Mouse (Mus musculus) adrenal gland, adult 18-20 months (tissue): ENCODE data around the gene Lclat1. TPM values are rescaled to one million over a fixed set of nuclear protein-coding genes. Genes with fewer than 3 reads are reported as not detected.

ENCODE experiments used
- DNase-seq, 2 experiments: peaks; one replicate each; pipeline ENCODE4 v3.0.0; 2021 to 2022; ENCODE audit warnings: low spot score in 2 of 2
- total RNA-seq, 2 experiments: library from RNA; stranded (reverse); gene quantifications; 1 replicate in 1 of 2; 2 replicates in 1 of 2; pipeline ENCODE4 v1.2.3; 2021

The Lclat1 gene
- total RNA-seq, 2 experiments from 2014 or later, result 31.1 to 44.3 TPM

GRCm38 (mm10) chr17:73195074-73195723 is 87.4 kb downstream of the Lclat1 start:
- no peak for DNase-seq

DNA sequence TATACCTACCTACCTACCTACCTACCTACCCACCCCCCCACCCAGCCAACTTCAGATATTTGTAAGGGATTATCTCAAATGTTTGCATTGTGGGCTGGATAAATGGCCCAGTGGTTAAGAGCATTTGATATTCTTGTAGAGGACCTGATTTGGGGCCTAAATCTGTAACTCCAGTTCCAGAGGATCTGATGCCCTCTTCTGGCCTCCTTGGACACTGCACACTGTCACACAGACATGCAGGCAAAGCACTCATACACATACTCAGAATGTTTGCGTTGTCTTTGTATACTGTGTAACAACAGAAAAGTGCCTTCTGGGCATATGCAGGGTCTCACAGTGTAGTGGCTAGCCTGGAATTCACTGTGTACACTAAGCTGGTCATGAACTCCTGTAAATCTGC is 88.4 kb downstream of the Lclat1 start:
- DNase-seq, result no peak

DNA sequence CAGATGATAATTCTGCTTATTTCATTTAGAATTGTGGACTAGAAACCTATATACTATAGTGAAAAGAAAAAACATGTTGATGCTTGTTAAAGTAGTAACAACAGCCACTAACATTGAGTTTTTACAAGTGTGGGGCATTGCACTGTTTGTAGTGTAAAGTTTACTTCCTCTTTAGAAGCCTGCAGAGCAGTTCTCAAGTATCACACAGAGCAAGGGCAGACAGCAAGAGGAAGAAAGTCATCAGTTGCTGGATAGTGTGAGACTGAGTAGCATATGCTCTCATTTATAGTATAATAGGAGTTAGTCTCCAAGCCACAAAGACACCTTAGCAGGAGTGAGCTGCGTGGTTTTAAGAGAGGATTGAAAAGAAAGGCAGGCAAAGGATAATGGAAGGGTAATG is 89.9 kb downstream of the Lclat1 start:
- DNase-seq, result no peak

DNA sequence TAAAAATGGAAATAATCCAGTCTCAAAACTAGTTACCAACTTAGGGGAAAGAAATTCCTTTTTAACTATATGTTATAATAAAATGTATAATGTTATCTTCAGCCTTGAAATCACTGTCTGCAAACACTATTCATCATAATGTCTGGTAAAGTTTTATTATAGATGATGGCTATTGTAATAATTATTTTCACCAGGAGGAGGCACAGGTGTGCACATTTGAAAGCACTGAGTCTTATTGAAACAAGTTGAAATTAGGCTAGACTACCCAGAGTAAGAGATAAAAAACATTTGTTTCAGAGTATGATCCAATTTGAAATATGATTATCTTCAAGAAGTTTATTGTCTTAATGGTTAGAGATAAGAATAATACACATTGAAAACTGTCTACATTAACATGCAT is 91.6 kb downstream of the Lclat1 start:
- no peak for DNase-seq

- no peak for DNase-seq
Observed at GRCm38 (mm10) chr17:73200380-73200779, 92.6 kb downstream of the Lclat1 start.

GRCm38 (mm10) chr17:73203642-73204332 is 96.0 kb downstream of the Lclat1 start:
- no peak for DNase-seq

DNA sequence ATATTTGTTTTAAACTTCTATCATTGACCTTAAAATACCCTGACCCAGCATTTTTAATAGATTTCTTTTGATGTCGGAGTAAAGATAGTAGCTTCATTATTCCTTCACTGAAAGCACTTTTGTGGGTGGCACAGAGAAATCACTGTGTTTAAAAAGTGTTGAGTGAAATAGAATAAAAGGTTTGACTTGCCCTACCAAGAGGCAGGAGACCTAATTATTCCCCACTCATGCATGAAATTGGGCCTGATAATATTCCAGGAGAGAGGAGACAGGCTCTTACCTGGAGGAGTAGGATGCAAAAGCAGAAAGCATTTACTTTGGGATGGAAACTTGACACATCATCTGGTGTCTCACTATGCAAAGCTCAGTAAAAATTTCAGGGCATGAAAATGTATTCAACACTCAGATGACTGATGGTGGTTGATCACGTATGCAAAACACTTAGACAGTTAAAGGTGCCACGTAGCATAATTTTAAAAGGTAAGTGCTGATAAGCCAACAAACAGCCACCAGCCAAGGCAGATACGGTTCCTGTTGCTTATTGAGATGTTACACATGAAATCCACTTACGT is 103.3 kb downstream of the Lclat1 start:
- DNase-seq, result no peak

DNA sequence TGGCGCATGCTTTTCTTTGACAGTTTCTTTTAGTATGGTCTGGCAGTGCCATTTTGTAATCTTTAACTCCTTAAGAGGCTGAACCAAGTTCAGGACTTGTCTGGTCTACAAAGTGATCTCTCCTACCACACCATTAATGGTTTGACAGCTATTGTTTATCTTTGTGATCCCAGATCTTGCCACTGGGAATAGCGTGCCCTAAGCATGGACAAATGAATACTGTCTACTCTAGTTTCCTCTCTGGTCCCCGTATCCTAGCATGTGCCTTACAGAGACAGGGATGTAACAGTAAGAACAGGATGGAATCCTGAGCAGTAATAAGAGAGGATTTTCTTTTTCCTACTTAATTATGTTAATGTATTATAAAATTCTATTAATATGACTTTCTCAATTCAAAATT is 105.0 kb downstream of the Lclat1 start:
- DNase-seq, result no peak

GRCm38 (mm10) chr17:73213187-73213586 is 105.4 kb downstream of the Lclat1 start:
- DNase-seq, result no peak

DNA sequence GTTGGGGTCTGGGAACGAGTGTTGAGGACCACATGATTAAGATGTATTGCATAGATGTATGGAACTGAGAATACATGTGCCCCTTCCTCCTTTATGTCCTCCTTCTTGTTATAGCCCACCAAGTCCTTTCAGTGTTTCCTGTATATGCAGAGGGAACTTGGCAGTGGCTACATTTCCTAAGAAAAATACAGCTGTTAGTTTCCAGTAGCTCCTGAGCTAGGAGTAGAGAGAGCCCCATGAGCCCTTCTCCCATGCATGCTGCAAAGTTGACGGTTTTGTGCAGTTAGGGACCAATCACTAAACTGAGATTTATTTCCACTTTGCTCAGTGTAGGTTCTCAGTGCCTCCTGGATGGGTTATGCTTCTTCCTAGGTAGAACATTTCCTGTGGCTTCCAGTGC is 105.9 kb downstream of the Lclat1 start:
- DNase-seq, result no peak

DNA sequence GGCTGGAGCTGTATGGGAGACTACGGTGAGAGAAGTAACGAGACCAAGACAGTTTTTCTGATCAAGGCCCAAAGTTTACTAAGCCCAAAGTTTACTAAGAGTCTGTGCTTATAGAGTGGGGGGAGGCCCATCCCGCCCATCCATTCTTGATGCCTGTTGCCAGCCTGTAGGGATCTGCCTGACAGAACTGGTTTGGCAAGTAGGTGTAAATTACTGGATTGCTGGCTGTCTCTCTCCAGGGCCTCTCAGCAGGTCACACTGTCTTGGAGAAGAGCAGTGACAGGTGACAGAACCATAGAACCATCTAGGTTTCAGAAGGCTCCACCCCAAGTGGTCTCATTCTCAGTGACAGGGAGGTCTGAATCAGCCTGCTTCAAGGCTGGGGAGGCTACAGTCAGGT is 109.5 kb downstream of the Lclat1 start:
- no peak for DNase-seq

- DNase-seq, result no peak
Observed at GRCm38 (mm10) chr17:73220746-73221145, 113.0 kb downstream of the Lclat1 start.

- DNase-seq, result no peak
Observed at GRCm38 (mm10) chr17:73222077-73222476, 114.3 kb downstream of the Lclat1 start.

DNA sequence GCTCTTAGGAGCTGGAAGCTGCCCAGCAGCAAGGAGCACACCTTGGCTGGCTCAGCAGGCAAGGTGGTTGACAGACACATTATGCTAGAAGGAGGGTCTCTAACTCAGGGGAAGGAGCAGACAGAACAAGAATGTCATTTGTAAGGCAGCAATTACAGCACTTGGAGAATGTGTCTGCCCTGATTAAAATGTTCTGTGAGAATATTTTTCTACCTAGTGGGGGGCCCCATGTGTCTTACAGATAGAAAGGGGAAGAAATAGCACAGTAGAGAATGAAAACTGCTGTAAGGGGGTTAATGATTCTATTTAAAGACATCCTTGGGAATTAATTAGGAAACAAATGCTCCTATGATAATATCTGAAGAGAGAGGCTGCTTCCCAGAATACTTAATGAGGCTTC is 117.7 kb downstream of the Lclat1 start:
- no peak for DNase-seq

DNA sequence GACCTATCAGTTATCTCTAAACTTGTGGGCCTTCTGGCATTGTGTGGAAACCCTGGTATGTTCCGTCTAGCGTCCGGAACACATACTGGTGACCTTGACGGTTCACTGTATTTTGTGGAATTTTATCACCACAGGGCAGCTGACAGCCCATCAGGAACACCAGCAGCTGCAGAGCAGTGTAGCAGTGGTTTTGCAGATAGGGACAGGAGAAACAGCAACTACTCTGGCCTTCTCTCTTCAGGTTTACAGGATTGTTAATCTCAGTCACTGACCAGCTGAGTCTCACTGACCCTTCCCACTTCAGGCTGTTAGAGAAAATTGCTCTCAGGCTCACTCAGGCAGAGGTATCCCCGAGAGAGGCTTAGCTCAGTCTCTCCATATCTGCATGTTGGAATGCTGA is 118.2 kb downstream of the Lclat1 start:
- no peak for DNase-seq

DNA sequence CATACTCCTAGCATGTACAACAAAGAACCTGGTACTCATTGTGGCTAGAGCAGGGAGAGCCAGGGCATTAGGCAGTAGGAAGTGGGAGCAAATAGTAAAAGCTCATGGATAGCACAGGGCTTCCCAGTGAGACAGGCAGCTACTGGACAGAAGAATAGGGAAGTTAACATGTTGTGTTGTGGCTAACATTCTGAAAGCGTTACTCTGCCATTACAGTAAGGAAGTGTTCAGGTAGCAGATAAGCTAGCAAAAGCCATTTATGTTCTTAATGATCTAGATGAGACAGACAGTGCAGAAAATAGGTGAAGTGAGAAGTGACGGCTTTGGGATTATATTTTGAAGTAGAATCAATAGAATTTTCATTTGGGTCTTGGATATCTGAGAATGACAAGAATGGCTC is 118.8 kb downstream of the Lclat1 start:
- no peak for DNase-seq

GRCm38 (mm10) chr17:73227361-73227760 is 119.6 kb downstream of the Lclat1 start:
- DNase-seq, result no peak

DNA sequence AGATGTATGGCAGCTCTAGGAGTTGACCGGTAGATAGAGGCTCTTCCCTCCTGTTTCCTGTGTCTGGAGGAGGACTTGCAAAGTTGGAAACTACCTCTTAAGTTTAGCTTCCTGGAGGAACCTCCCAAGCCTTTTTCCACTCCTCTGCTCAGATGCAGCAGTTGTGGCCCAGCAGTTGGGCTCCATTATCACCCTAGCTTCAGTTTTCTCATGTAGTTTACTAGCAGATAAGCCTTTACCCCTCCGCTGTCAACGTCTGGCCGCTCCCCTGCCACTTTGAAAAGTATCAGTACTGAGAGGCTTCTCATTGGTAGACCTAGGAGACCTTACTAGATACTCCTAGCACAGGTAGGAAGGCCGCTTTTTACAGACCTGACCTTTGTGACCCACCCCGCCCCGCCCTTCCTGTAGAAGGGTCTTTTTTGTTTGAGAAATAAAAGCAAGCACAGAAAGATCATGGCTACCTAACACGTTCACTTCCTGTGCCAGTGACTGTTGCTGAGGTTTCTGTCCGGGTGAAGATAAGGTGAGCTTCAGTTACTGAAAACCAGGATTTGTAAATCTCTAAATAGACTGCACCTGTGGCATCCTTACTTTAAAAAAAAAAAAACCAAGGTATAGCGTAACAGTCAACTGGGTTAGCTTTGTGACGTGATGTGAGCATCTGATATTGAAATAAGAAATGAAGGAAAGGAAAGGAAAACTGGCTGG is 121.8 kb downstream of the Lclat1 start:
- no peak for DNase-seq

DNA sequence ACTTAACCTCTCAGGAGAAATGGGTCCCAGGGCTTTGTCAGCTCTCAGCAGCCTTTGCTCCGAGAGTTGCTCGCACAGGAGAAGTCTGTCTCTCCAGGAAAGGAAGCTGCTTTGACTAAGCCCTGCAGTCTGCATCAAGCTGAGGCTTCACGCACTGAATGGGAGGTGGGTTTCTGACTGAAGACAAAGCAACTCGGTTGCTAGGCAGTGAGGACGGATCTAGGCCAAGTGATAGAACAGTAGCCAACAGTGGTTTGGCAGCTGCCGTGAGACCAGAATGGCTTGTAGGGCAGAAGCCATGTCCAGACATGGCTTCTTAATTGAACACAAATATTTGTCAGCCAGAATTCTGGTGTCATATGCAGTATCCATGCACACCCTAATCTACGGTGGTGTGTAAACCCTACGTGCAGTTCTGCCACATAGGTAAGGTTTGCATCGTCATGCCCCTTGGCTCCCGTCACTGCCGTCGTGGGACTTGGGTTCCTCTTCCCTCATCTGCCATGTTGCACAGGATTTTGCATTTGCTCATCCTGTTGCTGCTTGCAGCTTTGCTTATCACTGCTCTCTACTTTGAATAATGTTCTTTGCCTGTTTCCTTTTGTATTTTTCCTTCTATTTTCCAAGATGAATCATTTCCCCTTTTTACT is 122.7 kb downstream of the Lclat1 start:
- DNase-seq, result no peak

GRCm38 (mm10) chr17:73231337-73231736 is 123.6 kb downstream of the Lclat1 start:
- no peak for DNase-seq

DNA sequence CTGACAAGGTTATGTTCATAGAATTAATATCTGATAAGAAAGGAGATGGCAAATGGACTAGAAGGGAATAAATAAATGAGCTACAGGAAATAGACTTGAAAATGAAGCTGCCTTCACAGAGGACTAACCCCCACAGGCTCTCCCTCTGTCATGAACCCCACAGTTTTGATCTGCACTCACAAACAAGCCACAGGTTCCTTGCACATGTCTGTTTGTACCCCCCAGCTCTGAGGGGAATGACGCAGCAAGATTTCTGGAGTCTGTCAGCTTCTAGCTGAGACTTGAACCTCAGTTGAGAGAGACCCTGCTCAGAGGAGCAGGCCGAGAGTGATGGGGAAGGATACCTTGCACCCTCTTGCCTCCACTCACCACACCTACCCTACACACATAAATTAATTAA is 124.8 kb downstream of the Lclat1 start:
- DNase-seq, result no peak

GRCm38 (mm10) chr17:73233975-73234374 is 126.2 kb downstream of the Lclat1 start:
- no peak for DNase-seq
